Mouse (Mus musculus): Measurements from ENCODE around the gene Kcnc1.
A peak's percentile ranks its signal among the peaks of the same experiment; 100 is the strongest.

The Kcnc1 gene

GRCm38 (mm10) chr7:46471054-46471737, 74.9 kb downstream of the Kcnc1 start:
- no peak for DNase-seq (ENCODE audit: low read depth, low spot score)

- no peak for DNase-seq (ENCODE audit: low read depth, low spot score)
Observed at GRCm38 (mm10) chr7:46473141-46473540, 76.8 kb downstream of the Kcnc1 start.

GRCm38 (mm10) chr7:46475464-46475863, 79.2 kb downstream of the Kcnc1 start:
- DNase-seq (ENCODE audit: low read depth, low spot score), result no peak

GRCm38 (mm10) chr7:46477456-46477855, 81.2 kb downstream of the Kcnc1 start:
- peak; percentile 53 for DNase-seq (ENCODE audit: low read depth, low spot score)

- no peak for DNase-seq (ENCODE audit: low read depth, low spot score)
Observed at GRCm38 (mm10) chr7:46479793-46480192, 83.5 kb downstream of the Kcnc1 start.

- DNase-seq (ENCODE audit: low read depth, low spot score), result no peak
Observed at GRCm38 (mm10) chr7:46482099-46482531, 85.8 kb downstream of the Kcnc1 start.

- no peak for DNase-seq (ENCODE audit: low read depth, low spot score)
Observed at GRCm38 (mm10) chr7:46483050-46483449, 86.8 kb downstream of the Kcnc1 start.

GRCm38 (mm10) chr7:46484223-46484622, 87.9 kb downstream of the Kcnc1 start:
- DNase-seq (ENCODE audit: low read depth, low spot score), result no peak

GRCm38 (mm10) chr7:46486761-46487160, 90.5 kb downstream of the Kcnc1 start:
- no peak for DNase-seq (ENCODE audit: low read depth, low spot score)

GRCm38 (mm10) chr7:46487354-46487753, 91.1 kb downstream of the Kcnc1 start:
- DNase-seq (ENCODE audit: low read depth, low spot score), result no peak

All from ES-CJ7 (cell line).